Mouse (Mus musculus) cortical plate, adult 2 months (tissue): Measurements from ENCODE around the gene Atf7ip.

Experiments used
- CTCF ChIP-seq: fragments of 200-500 bp; IDR thresholded peaks from 2 replicates; pipeline ENCODE4 v1.5.1; 2011; ENCODE audit warnings: mild to moderate bottlenecking, control low read depth, low read length; ENCODE audit not compliant: insufficient read depth; ENCODE audit errors: extremely low read depth
- POLR2A ChIP-seq: fragments of 200-500 bp; IDR thresholded peaks from 2 replicates; pipeline ENCODE4 v1.6.1; 2011; ENCODE audit warnings: mild to moderate bottlenecking, low read length, control low read depth; ENCODE audit not compliant: insufficient read depth; ENCODE audit errors: extremely low read depth

DNA sequence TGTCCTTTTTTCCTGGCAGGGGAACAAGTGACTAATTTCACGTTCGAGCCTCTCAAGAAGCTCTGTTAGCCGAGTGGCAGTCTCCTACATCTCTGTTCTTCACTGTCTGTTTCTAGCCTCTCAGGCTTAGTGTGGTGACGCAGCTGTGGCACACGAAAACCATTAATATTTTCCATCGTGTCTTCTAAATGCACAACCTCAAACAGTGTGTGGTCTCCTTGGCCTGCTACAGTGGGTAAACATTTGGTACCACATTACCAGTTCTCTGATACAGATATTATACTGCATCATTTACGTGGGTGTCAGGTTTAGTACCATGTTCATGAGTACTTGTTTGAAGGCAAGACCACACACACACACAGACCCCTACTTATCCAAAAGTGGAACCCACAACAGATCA is 12.5 kb upstream of the Atf7ip start:
- TF ChIP-seq CTCF = no peak
- no peak for TF ChIP-seq POLR2A
